Mouse (Mus musculus) stomach, postnatal 0 days (tissue): ENCODE results near the gene Casp14. TPM values are rescaled to one million over a fixed set of nuclear protein-coding genes. Genes with fewer than 3 reads are reported as not detected.
A peak's percentile ranks its signal among the peaks of the same experiment; 100 is the strongest.

ENCODE experiments used
- ATAC-seq: fragments of 200-750 bp; cut with Nextera tagmentation; 2 replicates; pipeline ENCODE4 v1.8.0; 2017; ENCODE audit not compliant: low FRiP score, low TSS enrichment
- DNase-seq: peaks from one replicate; pipeline ENCODE4 v3.0.0-alpha.2; 2016; ENCODE audit warnings: low spot score
- H3K27ac ChIP-seq: fragments of 300-500 bp; sonication (generic); replicated peaks from 2 replicates; pipeline ENCODE4 v1.5.1; 2014; ENCODE audit warnings: mild to moderate bottlenecking, control low read depth
- H3K27me3 ChIP-seq: fragments of 300-500 bp; sonication (generic); 2 replicates; pipeline ENCODE4 v1.6.1; 2014; ENCODE audit warnings: low read length; ENCODE audit not compliant: control insufficient read depth, insufficient read depth
- H3K36me3 ChIP-seq: fragments of 300-500 bp; sonication (generic); 2 replicates; pipeline ENCODE4 v1.6.1; 2014; ENCODE audit warnings: low read length, mixed read lengths; ENCODE audit not compliant: control insufficient read depth, insufficient read depth
- H3K4me1 ChIP-seq: fragments of 300-500 bp; sonication (generic); replicated peaks from 2 replicates; pipeline ENCODE4 v1.6.1; 2014; ENCODE audit warnings: antibody characterized with exemption; ENCODE audit not compliant: control insufficient read depth, insufficient read depth
- H3K4me2 ChIP-seq: fragments of 300-500 bp; sonication (generic); replicated peaks from 2 replicates; pipeline ENCODE4 v1.6.1; 2014; ENCODE audit warnings: low read depth, mild to moderate bottlenecking, control low read depth, moderate library complexity
- H3K4me3 ChIP-seq: fragments of 300-500 bp; sonication (generic); 2 replicates; pipeline ENCODE4 v1.5.1; 2014; ENCODE audit warnings: low read depth, low read length, control low read depth
- H3K9ac ChIP-seq: fragments of 300-500 bp; sonication (generic); 2 replicates; pipeline ENCODE4 v1.6.1; 2014; ENCODE audit warnings: mild to moderate bottlenecking, low read length, control low read depth, mixed read lengths
- H3K9me3 ChIP-seq: fragments of 300-500 bp; sonication (generic); 2 replicates; pipeline ENCODE4 v1.6.1; 2016; ENCODE audit warnings: low read length; ENCODE audit not compliant: control insufficient read depth
- CTCF ChIP-seq: IDR thresholded peaks from 2 replicates; pipeline ENCODE4 v1.5.1; 2016; ENCODE audit warnings: antibody characterized with exemption, low read depth, mild to moderate bottlenecking, moderate library complexity
- EP300 ChIP-seq: optimal IDR thresholded peaks from 2 replicates; pipeline ENCODE3; 2016; ENCODE audit warnings: antibody characterized with exemption
- WGBS: fragments of 180-500 bp; shearing (Covaris S2); extraction: QIAGEN DNeasy Blood & Tissue Kit; methylation state at CpG from one replicate; pipeline ENCODE4 v1.1.7; 2014; 5-methylcytosine and 5-hydroxymethylcytosine counted together
- polyA plus RNA-seq: library from polyadenylated mRNA; unstranded; fragments of >200 nt; fragmentation: Nextera tagmentation; extraction: Ambion mirVana; gene quantifications from 2 replicates; pipeline ENCODE4 v1.2.1, GENCODE M21; 2015

Casp14 gene
- polyA plus RNA-seq, result 29.5 and 31.1 TPM in 2 replicates

DNA sequence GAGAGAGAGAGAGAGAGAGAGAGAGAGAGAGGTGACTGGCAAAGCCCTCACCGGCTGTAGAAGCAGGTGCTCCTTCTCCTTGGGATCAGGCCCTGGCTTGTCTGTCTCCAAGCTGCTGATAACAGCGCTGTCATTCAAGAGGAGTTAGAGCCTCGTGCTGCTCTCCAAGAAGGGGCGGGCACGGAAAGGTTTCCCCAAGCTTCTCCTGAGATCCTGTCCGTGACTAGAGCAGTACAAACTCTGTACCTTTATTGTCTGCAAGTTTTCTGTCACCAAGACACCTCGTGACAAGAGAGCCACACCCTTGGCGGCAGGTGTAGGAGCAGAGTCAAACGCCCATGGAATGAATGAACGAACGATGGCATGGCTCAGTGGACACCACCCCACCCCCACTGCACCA lies at the start of gene Casp14:
Gene Casp14 (minus strand): TSS at position 239 of the 400 bp plus-strand sequence.
- no peak within 1 kb of the TSS for H3K4me2 ChIP-seq
- no peak within 1 kb of the TSS for H3K9ac ChIP-seq
- no peak for TF ChIP-seq CTCF
- no peak for TF ChIP-seq EP300
- H3K9me3 ChIP-seq, result no peaks in the 10 kb centered on the region
- DNase-seq, result no peak
- 43% methylated on average over 11 of the region's 11 CpGs for WGBS
- H3K4me1 ChIP-seq, result no peaks in the 10 kb centered on the region
- 0 out of 2 replicates have a peak within 1 kb of the TSS, but pooled peaks have one; percentile 30 for H3K27ac ChIP-seq
- H3K36me3 ChIP-seq, result no peaks in the 10 kb centered on the region
- H3K4me3 ChIP-seq, result no peak within 1 kb of the TSS
- ATAC-seq, result peak; percentile 40; the same call in 1 of the 2 replicates
- H3K27me3 ChIP-seq, result no peaks in the 10 kb centered on the region

DNA sequence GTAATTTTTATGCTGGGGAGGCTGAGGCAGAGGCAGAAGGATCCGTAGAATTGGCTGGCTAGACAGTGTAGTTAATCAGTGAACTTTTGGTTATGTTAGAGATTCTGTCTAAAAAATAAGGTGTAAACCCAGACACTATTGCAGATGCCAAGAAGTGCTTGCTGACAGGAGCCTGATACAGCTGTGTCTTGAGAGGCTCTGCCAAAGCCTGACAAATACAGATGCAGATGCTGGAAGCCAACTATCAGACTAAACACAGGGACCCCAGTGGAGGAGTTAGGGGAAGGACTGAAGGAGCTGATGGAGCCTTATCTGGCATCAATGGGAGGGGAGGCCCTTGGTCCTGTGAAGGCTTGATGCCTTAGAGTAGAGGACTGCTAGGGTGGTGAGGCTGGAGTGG lies 47.5 kb upstream of the Casp14 start:
- no peak overlapping the region for H3K27ac ChIP-seq
- H3K9ac ChIP-seq, result no peak overlapping the region
- no peak overlapping the region for H3K4me3 ChIP-seq
- H3K36me3 ChIP-seq, result no peaks in the 10 kb centered on the region
- no peak overlapping the region for H3K4me2 ChIP-seq
- no peaks in the 10 kb centered on the region for H3K27me3 ChIP-seq
- ATAC-seq (no peak), DNase-seq (no peak)
- WGBS, result 78% methylated on average over 1 of the region's 1 CpGs
- H3K9me3 ChIP-seq, result no peaks in the 10 kb centered on the region
- TF ChIP-seq CTCF, result no peak
- no peaks in the 10 kb centered on the region for H3K4me1 ChIP-seq

DNA sequence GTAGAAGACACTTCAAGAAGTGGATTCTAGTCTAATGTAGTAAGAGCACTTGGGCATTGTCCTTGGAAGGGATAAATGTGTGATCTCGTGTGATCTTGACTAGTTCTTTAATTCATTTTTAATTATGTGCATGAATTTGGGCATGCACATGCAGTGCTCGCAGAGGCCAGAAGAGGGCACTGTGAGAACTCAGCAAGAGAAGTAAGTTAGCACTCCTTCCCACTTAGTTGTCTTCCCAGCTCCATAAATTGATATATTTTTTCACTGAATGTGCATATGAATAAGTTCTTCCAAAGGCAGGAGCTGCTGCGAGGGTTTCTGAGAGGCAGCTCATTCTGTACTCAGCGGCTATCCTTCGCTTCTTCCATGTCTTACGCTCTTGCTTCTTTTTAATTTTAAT lies 37.9 kb upstream of the Casp14 start:
- peak; percentile 71 for DNase-seq
- Histone ChIP-seq H3K4me2 (no peak overlapping the region), H3K9me3 (no peaks in the 10 kb centered on the region), H3K9ac (no peak overlapping the region), H3K4me1 (peaks cover 4% of the 10 kb centered on the region; the same call in 1 of the 2 replicates), H3K36me3 (no peaks in the 10 kb centered on the region), H3K27me3 (no peaks in the 10 kb centered on the region), H3K4me3 (no peak overlapping the region), H3K27ac (no peak overlapping the region)
- WGBS, result 30% methylated on average over 6 of the region's 6 CpGs
- no peak for ATAC-seq
- TF ChIP-seq EP300 (no peak), CTCF (peak; percentile 93)

DNA sequence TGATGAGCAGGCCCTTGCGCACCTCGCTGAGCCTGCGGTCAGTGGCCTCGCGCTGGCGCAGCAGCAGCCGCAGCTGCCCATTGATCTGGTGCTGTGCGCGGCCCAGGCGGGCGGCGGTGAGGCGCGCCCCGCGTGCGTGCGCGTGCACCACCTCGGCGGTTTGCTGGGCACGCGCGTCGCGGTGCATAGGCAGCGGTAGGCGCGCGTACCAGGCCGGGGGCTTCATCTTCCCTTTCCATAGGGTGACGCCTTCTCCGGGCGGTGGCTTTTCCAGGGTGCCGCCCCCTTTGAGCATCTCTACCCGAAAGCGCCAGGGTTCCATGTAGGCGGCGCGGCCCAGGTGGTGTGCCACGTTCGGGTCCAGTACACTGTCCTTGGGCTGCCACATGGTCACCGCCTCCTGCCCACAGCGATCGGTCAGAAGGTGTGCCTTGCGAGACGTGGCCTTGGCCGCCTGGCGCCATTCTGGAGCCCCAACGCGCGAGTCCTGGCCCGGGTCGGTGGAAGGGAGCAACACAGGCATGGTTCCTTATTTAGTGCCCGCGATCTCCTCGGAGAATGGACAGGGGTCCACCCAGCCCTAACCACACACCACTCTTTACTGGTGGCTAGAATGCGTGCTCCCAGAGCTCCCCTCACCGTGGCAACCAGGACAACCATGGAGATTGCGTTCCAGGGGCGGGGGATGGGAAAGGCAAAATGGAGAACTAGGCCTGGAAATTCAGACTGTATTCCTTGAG lies 34.5 kb upstream of the Casp14 start, which contains the start of gene Ccdc105:
Gene Ccdc105 (minus strand): TSS at position 614 of the 740 bp plus-strand sequence.
- ATAC-seq (peak; percentile 83), DNase-seq (peak; percentile 55)
- H3K27ac ChIP-seq, result 0 out of 2 replicates have a peak within 1 kb of the TSS, but pooled peaks have one; percentile 13
- H3K9me3 ChIP-seq, result no peaks in the 10 kb centered on the region
- TF ChIP-seq CTCF, result no peak
- no peak for TF ChIP-seq EP300
- WGBS, result 2% methylated on average over 56 of the region's 61 CpGs
- no peaks in the 10 kb centered on the region for H3K27me3 ChIP-seq
- H3K4me1 ChIP-seq, result peaks cover 4% of the 10 kb centered on the region; the same call in 1 of the 2 replicates
- peak within 1 kb of the TSS; percentile 49 for H3K4me3 ChIP-seq
- H3K4me2 ChIP-seq, result peak within 1 kb of the TSS; percentile 82
- no peaks in the 10 kb centered on the region for H3K36me3 ChIP-seq
- peak within 1 kb of the TSS; percentile 65 for H3K9ac ChIP-seq

DNA sequence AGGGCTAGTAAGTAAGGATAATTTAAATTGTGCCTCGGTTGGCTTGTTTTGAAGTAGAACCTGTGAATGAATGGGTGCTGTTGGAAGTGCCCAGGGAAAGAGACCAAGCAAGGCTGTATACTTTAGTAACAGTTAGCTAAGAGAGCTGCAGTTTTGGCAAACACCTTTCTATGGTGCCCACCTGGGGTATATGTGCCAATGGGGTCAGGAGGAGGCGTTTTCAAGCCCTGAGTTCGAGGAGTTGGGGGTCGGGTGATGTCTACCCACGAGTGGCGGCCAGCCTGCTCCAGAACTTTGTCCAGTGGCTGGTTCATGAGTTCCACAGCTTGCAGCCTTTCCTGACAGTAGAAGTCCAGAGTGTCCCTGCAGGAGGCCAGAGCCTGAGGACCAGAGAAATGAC lies 30.9 kb upstream of the Casp14 start:
- WGBS, result 95% methylated on average over 6 of the region's 6 CpGs
- DNase-seq, result no peak

DNA sequence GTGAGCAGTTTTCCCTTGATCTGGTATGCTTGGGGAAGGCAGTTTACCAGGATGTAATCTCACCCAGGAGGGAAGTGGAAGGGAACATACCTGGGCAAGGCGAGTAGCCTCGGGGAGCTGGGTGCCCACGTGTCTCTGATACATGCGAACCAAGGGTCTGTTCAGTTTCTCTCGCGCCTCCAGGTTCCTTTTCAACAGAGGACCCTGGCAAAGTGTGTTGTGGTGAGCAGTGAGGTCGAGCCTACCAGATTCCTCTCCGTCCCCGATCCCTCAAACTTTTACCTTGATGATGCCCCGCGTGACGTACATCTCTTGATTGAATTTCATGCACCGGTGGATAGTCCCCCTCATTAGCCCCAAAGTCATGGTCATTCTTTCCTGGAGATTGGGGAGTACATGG lies 30.1 kb upstream of the Casp14 start:
- Histone ChIP-seq H3K4me1 (peaks cover 4% of the 10 kb centered on the region; the same call in 1 of the 2 replicates), H3K9ac (no peak overlapping the region), H3K27ac (no peak overlapping the region), H3K4me3 (no peak overlapping the region), H3K9me3 (no peaks in the 10 kb centered on the region), H3K27me3 (no peaks in the 10 kb centered on the region), H3K36me3 (no peaks in the 10 kb centered on the region), H3K4me2 (no peak overlapping the region)
- TF ChIP-seq CTCF (no peak), EP300 (no peak)
- ATAC-seq (no peak), DNase-seq (no peak)
- WGBS, result 82% methylated on average over 13 of the region's 13 CpGs

More for the DNA sequence above, 30.9 kb upstream of the Casp14 start:
- H3K27ac ChIP-seq, result no peak overlapping the region
- no peak for ATAC-seq
- H3K4me3 ChIP-seq, result no peak overlapping the region
- no peak overlapping the region for H3K9ac ChIP-seq
- no peaks in the 10 kb centered on the region for H3K27me3 ChIP-seq
- H3K4me2 ChIP-seq, result no peak overlapping the region
- H3K36me3 ChIP-seq, result no peaks in the 10 kb centered on the region
- TF ChIP-seq EP300, result no peak
- H3K4me1 ChIP-seq, result peaks cover 4% of the 10 kb centered on the region; the same call in 1 of the 2 replicates
- H3K9me3 ChIP-seq, result no peaks in the 10 kb centered on the region
